Mouse (Mus musculus) thymus, adult 2 months (tissue): ENCODE measurements around the gene Isoc2b. TPM values are rescaled to one million over a fixed set of nuclear protein-coding genes. Genes with fewer than 3 reads are reported as not detected.

Experiments used
- DNase-seq: peaks from one replicate; pipeline ENCODE4 v3.0.0; 2021
- H3K27ac ChIP-seq: fragments of 200-500 bp; 2 replicates; pipeline ENCODE4 v1.5.1; 2012; ENCODE audit warnings: low read length, control low read depth; ENCODE audit not compliant: control insufficient read depth, insufficient read depth
- H3K27me3 ChIP-seq: fragments of 200-500 bp; 2 replicates; pipeline ENCODE4 v1.6.1; 2012; ENCODE audit warnings: mild to moderate bottlenecking, low read length, moderate library complexity, mixed read lengths; ENCODE audit not compliant: control insufficient read depth, insufficient read depth
- H3K36me3 ChIP-seq: fragments of 200-500 bp; 2 replicates; pipeline ENCODE4 v1.6.1; 2012; ENCODE audit warnings: mild to moderate bottlenecking, low read length, moderate library complexity; ENCODE audit not compliant: control insufficient read depth, insufficient read depth
- H3K4me1 ChIP-seq: fragments of 200-500 bp; replicated peaks from 2 replicates; pipeline ENCODE4 v1.6.1; 2012; ENCODE audit warnings: low read length; ENCODE audit not compliant: control insufficient read depth, insufficient read depth
- H3K4me3 ChIP-seq: fragments of 200-500 bp; 2 replicates; pipeline ENCODE4 v1.5.1; 2012; ENCODE audit warnings: mild to moderate bottlenecking, low read length, control low read depth, moderate library complexity; ENCODE audit not compliant: control insufficient read depth, insufficient read depth
- CTCF ChIP-seq: fragments of 200-500 bp; IDR thresholded peaks from 2 replicates; pipeline ENCODE4 v1.5.1; 2012; ENCODE audit warnings: mild to moderate bottlenecking, control low read depth, low read length, moderate library complexity, borderline replicate concordance; ENCODE audit not compliant: control insufficient read depth, poor library complexity, insufficient read depth; ENCODE audit errors: extremely low read depth
- POLR2A ChIP-seq: fragments of 200-500 bp; IDR thresholded peaks from 2 replicates; pipeline ENCODE4 v1.6.1; 2012; ENCODE audit warnings: mild to moderate bottlenecking, low read length, control low read depth, moderate library complexity; ENCODE audit not compliant: control insufficient read depth, poor library complexity, insufficient read depth; ENCODE audit errors: extremely low read depth
- WGBS: fragments of 180-500 bp; shearing (Covaris S2); methylation state at CpG from one replicate; pipeline ENCODE4 v1.1.7; 2018; 5-methylcytosine and 5-hydroxymethylcytosine counted together
- polyA plus RNA-seq: library from polyadenylated mRNA; depleted of rRNA; stranded (reverse); fragments of >200 nt; gene quantifications from 2 replicates; pipeline ENCODE4 v1.2.3, GENCODE M21; 2012

Isoc2b gene
- polyA plus RNA-seq, 1 experiment = 23.6 TPM

DNA sequence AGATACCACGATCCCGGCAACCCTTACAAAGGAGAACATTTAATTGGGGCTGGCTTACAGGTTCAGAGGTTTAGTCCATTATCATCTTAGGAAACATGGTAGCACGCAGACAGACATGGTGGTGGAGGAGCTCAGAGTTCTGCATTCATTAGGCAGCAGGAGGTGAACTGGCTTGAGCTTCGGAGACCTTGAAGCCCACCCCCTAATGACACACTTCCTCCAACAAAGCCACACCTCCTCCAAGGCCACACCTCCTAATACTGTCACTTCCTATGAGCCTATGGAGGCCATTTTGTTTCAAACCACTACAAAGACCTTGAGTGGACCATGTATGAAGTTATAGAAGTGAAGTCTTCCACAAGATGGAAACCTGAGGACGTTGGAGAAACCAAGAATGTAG, 42.2 kb upstream of the Isoc2b start:
- TF ChIP-seq POLR2A (no peak), CTCF (no peak)
- WGBS = 78% methylated on average over 5 of the region's 5 CpGs
- H3K36me3 ChIP-seq = no peaks in the 10 kb centered on the region
- no peak overlapping the region for H3K27ac ChIP-seq
- no peaks in the 10 kb centered on the region for H3K27me3 ChIP-seq
- no peak for DNase-seq
- peaks cover 7% of the 10 kb centered on the region; the same call in 1 of the 2 replicates for H3K4me1 ChIP-seq
- no peak overlapping the region for H3K4me3 ChIP-seq

DNA sequence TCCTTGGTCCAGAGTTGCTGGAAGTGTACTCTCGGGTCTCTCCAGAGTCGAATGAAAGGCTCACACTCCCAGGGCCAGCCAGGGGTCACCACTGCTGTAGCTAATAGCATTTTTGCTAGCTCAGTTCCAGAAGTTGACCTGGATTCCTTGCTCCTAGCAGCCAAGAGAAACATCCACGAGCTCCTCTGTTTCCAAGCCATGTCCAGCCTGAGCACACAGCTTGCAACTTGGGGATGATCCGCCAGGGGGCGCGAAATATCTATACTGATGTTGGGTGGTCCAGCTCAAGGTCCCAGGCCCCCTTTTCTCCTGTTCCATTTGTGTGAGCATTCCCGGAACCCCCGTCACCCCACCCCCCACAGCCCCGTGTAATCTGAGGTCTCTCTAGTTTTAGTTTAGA, 41.5 kb upstream of the Isoc2b start:
- H3K4me1 ChIP-seq = peaks cover 6% of the 10 kb centered on the region; the same call in 1 of the 2 replicates
- H3K4me3 ChIP-seq = no peak overlapping the region
- no peaks in the 10 kb centered on the region for H3K27me3 ChIP-seq
- TF ChIP-seq POLR2A (no peak), CTCF (no peak)
- peak; percentile 54 for DNase-seq
- no peaks in the 10 kb centered on the region for H3K36me3 ChIP-seq
- WGBS = 63% methylated on average over 9 of the region's 9 CpGs
- no peak overlapping the region for H3K27ac ChIP-seq

DNA sequence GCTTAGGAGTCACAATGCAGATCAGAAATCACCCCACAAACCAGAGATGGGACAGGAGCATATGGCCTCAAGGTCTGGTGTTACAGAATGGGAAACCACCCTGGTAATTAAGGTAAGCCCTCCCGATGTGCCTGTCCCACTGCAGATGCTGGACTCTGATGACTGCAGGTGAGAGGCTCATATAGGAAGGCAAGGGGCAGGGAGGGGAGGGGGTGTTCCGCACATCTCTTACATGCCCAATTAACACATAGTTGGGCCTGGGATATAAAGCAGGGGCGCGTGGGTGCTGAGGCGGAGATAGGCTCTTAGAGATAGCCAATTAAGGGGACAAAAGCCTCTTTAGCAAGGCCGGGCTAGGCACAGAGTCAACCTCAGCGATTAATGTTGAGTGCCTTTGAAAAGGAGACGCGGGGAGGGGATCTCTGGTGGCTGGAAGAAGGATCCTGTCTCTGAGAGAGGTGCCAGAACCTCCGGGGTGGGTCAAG, 36.5 kb upstream of the Isoc2b start, which contains the start of gene Gm36210:
TSS of gene Gm36210 (minus strand) at position 51 of the 485 bp plus-strand sequence.
- WGBS = 92% methylated on average over 10 of the region's 10 CpGs

GRCm38 (mm10) chr7:4902404-4902803, 32.3 kb upstream of the Isoc2b start:
- peaks cover 8% of the 10 kb centered on the region; the same call in 1 of the 2 replicates for H3K4me1 ChIP-seq
- WGBS = 93% methylated on average over 9 of the region's 9 CpGs
- H3K27ac ChIP-seq = no peak overlapping the region
- DNase-seq = no peak
- H3K36me3 ChIP-seq = no peaks in the 10 kb centered on the region
- TF ChIP-seq CTCF (no peak), POLR2A (no peak)
- no peaks in the 10 kb centered on the region for H3K27me3 ChIP-seq
- H3K4me3 ChIP-seq = no peak overlapping the region

More for the DNA sequence above, 36.5 kb upstream of the Isoc2b start, which contains the start of gene Gm36210:
- H3K27ac ChIP-seq = no peak within 1 kb of the TSS
- DNase-seq = no peak
- H3K27me3 ChIP-seq = no peaks in the 10 kb centered on the region
- no peak for TF ChIP-seq POLR2A
- no peak for TF ChIP-seq CTCF
- no peaks in the 10 kb centered on the region for H3K4me1 ChIP-seq
- no peak within 1 kb of the TSS for H3K4me3 ChIP-seq
- H3K36me3 ChIP-seq = no peaks in the 10 kb centered on the region

DNA sequence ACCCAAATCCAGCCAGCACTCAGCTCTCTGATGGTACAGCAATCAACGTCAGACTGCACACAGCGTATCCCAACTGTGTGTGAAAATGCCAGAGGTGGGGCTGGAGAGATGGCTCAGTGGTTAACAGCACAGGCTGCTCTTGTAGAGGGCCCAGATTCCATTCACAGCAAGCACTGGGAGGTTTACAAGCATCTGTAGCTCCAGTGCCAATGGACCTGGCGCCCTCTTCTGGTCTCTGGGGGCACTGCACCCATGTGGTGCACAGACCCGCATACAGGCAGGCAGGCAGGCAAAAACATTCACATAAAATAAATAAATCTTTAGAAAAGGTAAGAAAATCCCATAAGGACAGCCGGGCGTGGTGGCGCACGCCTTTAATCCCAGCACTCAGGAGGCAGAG, 31.1 kb upstream of the Isoc2b start:
- no peak for DNase-seq
- WGBS = 83% methylated on average over 8 of the region's 8 CpGs
- H3K36me3 ChIP-seq = no peaks in the 10 kb centered on the region
- H3K27me3 ChIP-seq = no peaks in the 10 kb centered on the region
- H3K27ac ChIP-seq = no peak overlapping the region
- TF ChIP-seq POLR2A (no peak), CTCF (peak; percentile 72; the same call in 1 of the 2 replicates)
- no peak overlapping the region for H3K4me3 ChIP-seq
- H3K4me1 ChIP-seq = peaks cover 8% of the 10 kb centered on the region; the same call in 1 of the 2 replicates

DNA sequence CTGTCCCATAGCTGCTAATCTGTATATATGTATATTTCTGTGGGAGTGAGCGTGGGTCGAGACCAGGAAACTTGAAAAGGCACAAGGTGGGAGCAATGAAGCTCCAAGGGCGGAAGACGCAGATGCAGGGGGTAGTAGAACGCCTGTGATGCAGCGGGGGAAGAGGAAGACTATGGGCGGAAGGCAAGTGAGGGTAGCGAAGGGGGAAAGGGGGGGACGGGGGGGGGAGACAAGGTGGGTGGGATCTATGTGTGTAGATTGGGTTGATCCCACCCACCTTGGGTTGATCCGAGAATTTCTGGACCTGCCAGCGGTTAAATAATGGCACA, 30.4 kb upstream of the Isoc2b start:
- Histone ChIP-seq H3K4me3 (peak overlapping the region; percentile 18; the same call in 1 of the 2 replicates), H3K27ac (peak overlapping the region; percentile 76), H3K36me3 (no peaks in the 10 kb centered on the region), H3K4me1 (peaks cover 8% of the 10 kb centered on the region; the same call in 1 of the 2 replicates), H3K27me3 (no peaks in the 10 kb centered on the region)
- WGBS = 35% methylated on average over 11 of the region's 11 CpGs
- DNase-seq = no peak
- TF ChIP-seq CTCF = no peak
- no peak for TF ChIP-seq POLR2A
